Mouse (Mus musculus) spleen, postnatal 10 days (tissue): ENCODE data around the gene Krtcap2.

ENCODE experiments used
- DNase-seq, 2 experiments: peaks; one replicate each; pipeline ENCODE4 v3.0.0; 2021 to 2022; ENCODE audit warnings: low spot score in 2 of 2

The Krtcap2 gene

GRCm38 (mm10) chr3:89280606-89281511 is 35.1 kb downstream of the Krtcap2 start, which contains the start of gene Efna1:
Gene Efna1, minus strand, starts transcription at chr3:89281142.
- DNase-seq, result peak in 1 of 2 experiments; percentile 25

GRCm38 (mm10) chr3:89281579-89282290 is 36.0 kb downstream of the Krtcap2 start:
- DNase-seq, result peak; percentile 65 to 87

DNA sequence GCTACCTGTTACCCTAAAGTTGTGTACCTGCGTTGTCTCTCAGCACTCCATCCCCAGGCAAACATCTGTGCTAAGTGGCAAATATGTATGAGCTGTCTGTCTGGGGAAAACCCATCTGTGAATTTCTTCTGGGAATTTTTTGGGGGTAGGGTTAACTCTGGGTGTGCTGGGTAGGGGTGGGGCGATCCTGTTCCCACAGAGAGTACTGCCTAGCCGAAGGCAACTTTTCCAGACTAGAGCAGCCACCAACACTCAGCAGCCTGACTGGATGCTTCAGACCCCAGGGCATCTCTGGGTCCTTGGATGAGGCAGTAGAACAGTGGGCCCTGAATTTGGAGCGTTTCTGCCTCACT is 36.5 kb downstream of the Krtcap2 start:
- no peak for DNase-seq

DNA sequence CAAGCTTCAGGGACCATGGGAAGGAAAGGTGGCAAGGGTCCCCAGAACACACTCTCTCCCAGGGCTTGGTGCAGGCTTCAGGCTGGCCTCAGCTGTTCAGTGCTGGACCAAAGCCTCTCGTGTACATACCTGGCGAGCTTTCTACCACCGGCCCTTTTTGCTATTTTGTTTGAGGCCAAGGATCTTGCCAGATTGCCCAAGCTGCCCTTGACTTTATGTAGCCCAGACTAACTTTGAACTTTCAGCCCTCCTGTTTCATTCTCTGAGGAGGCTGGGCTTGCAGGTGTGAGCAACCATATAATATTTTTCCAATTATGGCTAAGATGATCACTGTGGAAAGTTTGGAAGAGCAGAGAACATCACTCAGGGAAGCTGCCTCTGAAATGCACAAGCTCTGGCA is 38.5 kb downstream of the Krtcap2 start:
- no peak for DNase-seq

- DNase-seq, result no peak
Observed at GRCm38 (mm10) chr3:89285526-89285925, 39.8 kb downstream of the Krtcap2 start.

- DNase-seq, result no peak
Observed at GRCm38 (mm10) chr3:89287286-89287685, 41.5 kb downstream of the Krtcap2 start.

- no peak for DNase-seq
Observed at GRCm38 (mm10) chr3:89288503-89288928, 42.8 kb downstream of the Krtcap2 start.

GRCm38 (mm10) chr3:89291874-89292273 is 46.1 kb downstream of the Krtcap2 start:
- no peak for DNase-seq

- no peak for DNase-seq
Observed at GRCm38 (mm10) chr3:89292303-89292702, 46.5 kb downstream of the Krtcap2 start.

GRCm38 (mm10) chr3:89293247-89293918 is 47.6 kb downstream of the Krtcap2 start:
- no peak for DNase-seq

GRCm38 (mm10) chr3:89294195-89294594 is 48.4 kb downstream of the Krtcap2 start:
- DNase-seq, result no peak

- no peak for DNase-seq
Observed at GRCm38 (mm10) chr3:89295685-89296230, 50.0 kb downstream of the Krtcap2 start.

DNA sequence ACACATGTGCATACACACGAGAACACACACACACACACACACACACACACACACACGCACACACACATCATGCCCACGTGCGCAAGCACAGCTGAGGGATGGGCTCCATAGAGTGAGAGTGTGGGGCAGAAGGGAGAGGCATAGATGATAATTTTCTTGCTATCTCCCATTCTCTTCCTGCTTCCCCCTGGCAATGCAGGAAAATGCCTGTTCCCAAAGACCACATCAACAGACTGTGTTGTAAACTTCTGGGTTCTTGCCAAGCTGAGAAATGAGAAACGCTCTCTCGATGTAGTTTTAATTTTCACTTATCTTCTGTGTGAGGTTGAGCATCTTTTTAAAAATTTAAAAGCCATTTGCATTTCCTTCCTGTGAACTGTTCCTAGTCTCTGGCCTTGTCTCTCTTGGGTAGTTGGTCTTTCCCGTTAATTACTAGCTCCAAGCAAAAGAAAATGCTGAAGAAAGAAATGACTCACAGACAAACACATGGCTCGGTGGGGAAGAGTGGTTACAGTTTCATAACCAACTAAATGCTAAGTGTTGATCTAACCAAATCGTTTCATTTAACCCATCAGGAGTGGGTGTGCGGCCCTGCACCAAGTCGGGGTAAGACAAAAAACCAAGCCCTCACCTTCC is 51.1 kb downstream of the Krtcap2 start:
- DNase-seq, result no peak

DNA sequence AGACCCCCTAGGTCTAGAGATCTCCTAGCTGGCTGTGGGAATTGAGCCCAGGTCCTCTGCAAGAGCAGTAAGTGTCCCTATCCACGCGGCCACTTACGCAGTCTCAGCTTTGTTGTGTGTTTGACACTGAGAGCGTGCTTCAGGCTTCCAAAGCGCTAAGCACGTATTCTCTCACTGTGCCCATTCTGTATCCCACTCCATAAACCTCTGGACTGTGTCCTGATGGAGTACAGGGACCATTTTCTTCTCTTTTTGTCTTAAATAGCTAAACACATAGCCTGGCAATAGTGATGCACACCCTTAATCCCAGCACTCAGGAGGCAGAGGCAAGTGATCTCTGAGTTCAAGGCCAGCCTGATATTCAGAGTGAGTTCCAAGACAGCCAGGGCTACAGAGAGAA is 53.1 kb downstream of the Krtcap2 start:
- no peak for DNase-seq

- DNase-seq, result no peak
Observed at GRCm38 (mm10) chr3:89299499-89299898, 53.7 kb downstream of the Krtcap2 start.
